Mouse (Mus musculus) heart, postnatal 10 days (tissue): ENCODE measurements around the gene Rtn2. TPM values are rescaled to one million over a fixed set of nuclear protein-coding genes. Genes with fewer than 3 reads are reported as not detected.

Experiments
- DNase-seq, 2 experiments: peaks; one replicate each; pipeline ENCODE4 v3.0.0; 2021
- intact Hi-C: fragments of 180-260 bp; cut with DNase I; formaldehyde crosslinking; loops from one replicate; pipeline ENCODE4 v1.15.1; 2025
- total RNA-seq, 2 experiments: library from RNA; stranded (reverse); gene quantifications; 2 replicates each; pipeline ENCODE4 v1.2.3; 2021

The Rtn2 gene
- total RNA-seq, 2 experiments from 2014 or later, result 67.9 to 82.8 TPM

DNA sequence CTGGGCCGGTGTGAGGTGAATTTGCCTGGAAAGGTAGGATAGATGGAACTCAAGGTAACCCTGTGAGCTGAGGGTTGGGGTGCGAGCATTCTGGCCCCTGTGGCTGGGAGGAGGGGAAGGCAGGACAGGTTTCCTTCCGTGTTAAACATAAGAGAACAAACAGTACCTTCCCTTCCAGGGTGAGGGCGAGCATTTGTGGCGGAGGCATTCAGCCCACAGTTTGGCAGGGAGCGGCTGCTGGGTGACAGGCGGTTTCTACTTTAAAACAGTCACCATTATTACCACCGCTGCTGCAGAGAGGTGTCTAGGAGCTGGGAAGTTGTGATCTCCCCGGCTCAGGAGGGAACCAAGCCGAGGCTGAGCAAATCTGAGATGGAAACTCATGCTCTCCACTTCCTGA is 54.7 kb downstream of the Rtn2 start:
- no peak for DNase-seq
- intact Hi-C loops, result no loop called here

DNA sequence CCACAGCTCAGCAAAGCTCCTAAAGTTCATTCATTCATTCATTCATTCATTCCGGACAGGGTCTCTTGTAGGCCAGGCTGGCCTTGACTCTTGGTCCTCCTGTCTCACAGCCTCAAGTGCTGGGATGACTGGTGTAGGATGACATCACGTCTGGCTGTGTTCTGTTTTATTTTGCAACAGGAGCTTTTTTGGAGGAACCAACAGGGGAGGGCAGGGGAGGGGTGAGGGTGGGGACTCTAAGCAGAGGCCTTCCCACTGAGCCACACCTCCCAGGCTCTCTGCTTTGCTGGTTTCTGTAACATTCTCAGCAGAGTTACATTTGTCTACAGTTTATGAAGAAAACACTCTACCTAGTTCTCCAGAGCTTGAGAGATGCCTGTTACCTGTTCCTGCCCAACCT is 55.6 kb downstream of the Rtn2 start:
- no peak for DNase-seq
- intact Hi-C loops, result no loop called here

DNA sequence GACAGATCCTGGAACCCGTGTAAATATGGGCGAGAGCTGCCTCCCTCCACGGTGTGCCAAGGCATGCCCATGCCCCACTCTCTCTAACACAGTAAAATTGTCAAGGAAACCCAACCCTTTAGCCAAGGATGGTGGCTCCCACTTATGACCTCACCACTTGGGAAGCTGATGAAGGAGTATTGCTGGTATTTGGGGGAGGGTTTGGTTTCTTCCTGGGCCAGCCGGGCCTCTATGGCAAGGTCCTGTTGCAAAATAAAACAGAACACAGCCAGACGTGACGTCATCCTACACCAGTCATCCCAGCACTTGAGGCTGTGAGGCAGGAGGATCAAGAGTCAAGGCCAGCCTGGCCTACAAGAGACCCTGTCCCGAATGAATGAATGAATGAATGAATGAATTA is 56.2 kb downstream of the Rtn2 start:
- intact Hi-C loops, result no loop called here
- DNase-seq, result no peak

DNA sequence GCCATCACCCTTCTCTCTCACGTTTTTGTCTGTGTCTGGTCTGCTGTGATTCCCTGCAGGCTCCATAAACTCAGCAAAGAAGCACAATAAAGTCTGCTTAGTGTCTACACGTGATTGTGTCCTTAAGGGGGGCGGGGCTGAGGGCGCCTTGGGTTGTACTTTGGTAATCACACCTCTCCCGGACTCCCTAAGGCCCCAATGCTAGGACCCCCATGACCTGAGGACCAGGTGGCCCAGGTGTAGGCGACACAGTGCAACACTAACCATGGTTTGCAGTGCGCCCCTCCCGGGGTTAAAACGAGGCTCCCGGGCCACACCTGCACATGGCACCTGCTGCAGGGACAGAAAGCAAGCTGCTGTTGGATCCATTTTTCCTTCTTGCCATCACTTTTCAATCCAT is 58.8 kb downstream of the Rtn2 start:
- DNase-seq, result no peak
- intact Hi-C loops, result loop anchor here (5.0 kb wide), 2 partner anchors 104 to 164 kb away; partner anchors contain the start of gene Eml2

DNA sequence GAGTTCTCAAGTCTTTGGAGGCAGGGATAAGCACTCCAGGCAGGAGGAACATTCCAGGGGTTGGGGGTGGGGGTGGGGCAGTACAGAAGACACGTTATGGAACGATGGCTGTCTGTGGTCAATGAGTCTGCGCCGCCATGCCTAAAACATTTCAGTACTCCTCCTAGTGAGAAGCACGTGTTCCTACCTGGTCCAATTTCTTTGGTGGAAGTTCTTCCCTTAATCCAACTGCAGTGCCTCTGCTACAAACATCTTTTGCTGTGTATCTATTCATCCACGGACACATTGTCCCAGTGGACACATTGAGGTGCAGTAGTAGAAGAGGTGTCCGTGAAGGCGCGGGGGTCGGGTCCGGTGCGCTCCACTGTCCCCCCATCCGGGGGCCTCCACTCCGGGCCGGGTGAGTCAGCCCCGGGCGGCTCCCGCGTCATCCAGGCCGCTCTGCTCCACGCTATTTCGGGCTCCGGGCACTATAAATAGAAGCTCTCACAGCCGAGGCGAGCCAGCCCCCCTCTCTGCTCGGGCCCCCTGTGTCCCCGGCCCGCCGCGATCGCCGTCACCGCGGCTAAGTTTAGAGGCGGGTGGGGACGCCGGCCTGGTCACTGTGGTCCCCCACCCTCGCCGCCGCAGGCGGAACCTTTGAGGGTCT is 59.5 kb downstream of the Rtn2 start:
- intact Hi-C loops, result loop anchor here (2.0 to 5.0 kb wide), 3 partner anchors 13 to 165 kb away; partner anchors contain the start of gene Eml2

DNA sequence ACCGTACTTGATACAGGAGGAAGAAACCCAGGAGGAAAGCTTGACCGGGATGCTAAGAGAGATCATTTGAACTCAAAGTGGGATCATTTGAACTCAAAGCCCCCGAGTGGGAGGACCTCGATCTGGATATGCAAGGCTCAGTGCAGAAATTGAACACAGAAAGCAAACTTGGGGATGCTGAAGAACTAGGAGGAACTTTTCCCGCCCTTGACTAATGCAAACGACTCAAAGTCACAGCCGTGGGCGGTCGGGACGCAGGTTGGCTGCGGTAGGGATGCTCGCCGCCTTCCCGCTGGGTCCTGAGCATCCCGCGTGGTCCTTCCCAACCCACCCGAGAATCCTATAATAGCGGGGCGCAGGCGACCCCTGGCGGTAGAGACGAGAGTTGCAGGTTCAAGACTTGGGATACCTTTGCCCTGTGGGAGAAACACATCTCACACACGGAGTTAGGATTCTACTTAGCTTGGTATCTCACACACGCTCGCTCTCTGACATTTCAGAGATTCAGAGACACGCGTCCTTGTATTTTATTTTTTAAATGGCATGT is 60.1 kb downstream of the Rtn2 start:
- DNase-seq, result peak; percentile 90 to 95
- intact Hi-C loops, result loop anchor here (1.0 to 5.0 kb wide), 4 partner anchors 14 to 165 kb away; partner anchors contain the start of gene Eml2

More for the DNA sequence above, 59.5 kb downstream of the Rtn2 start:
- DNase-seq, result peak; percentile 82 to 89

DNA sequence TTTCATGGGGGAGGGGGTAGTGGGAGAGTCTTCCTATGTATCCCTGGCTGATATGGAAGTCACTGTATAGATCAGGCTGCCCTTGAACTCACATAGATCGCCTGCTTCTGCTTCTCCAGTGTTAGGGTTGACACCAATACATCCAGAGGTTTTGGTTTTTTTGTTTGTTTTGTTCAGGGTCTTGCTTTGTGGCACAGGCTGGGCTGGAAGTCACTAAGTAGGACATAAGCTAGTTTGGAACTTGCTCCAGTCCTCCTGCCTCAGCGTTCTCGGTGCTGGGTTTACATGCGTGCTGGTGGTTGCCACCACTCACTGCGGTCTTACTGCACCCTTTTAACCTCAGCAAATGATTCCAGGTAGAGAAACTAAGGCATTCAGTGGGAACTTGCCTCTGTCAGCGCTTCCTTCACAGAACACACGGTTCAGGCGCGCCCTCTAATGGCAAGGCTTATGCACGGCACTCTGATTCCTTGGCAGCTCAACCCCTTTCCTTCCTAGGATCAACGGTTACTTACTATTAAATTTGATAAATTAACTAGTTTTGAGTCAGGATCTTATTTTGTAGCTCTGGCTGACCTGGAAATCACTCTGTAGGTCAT is 60.9 kb downstream of the Rtn2 start:
- peak; percentile 82 to 88 for DNase-seq
- intact Hi-C loops, result loop anchor here (1.0 to 5.0 kb wide), 4 partner anchors 15 to 166 kb away; partner anchors contain the start of gene Eml2

DNA sequence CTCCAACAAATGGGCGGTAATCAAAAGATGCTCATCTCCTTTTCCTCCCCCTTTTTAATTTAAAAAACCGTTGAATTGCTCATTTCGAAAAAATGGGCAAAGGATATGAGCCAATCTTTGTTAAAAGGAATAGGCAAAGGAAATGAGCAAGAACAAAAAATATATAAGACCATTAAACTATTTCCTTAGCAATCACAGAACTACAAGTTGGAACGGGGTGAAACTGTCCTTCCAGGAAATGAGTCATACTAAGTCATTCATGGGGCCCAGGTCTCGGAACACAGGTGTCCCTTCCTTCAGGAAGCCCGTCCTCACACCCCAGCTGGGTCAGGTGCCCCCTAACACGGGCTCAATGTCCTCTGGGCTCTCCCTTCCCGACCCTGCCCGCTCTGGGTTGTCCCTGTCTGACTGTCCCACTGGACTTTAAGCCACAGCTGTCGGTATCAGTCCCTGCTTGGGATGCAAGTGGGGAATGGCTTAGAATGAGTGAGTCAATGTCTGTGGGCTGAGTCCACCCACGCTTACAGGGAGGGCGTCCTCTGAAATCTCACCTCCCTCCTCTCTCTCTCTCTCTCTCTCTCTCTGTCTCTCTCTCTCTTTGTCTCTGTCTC is 61.9 kb downstream of the Rtn2 start, which contains the start of gene Ercc1:
Ercc1 (plus strand) TSS at position 542 of the 611 bp plus-strand sequence.
- intact Hi-C loops, result loop anchor here (5.0 kb wide), 2 partner anchors 107 to 167 kb away; partner anchors contain the start of gene Eml2
- no peak for DNase-seq

DNA sequence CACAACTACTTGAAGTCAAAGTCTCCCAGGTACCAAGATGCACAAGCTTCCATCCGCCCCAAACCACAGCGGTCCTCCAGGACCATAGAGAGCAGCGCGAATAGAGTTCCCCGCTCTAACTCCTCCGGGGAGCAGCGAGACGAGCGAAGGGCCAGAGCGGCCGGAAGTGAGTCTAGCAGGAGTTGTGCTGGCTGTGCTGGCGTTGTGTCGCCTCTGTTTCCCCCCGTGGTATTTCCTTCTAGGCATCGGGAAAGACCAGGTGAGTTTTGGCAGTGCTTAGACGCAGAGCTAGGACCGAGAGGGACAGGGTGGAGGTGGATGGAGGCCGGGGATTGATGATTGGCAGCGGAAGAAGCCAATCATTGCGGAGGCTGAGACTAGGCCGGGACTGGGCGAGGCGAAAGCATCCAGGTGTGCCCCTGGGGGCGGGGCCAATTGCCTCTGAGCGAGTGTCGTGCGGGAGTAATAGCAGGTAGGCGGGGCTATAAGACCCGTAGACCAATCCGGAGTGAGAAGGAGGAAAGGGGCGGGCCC is 62.6 kb downstream of the Rtn2 start:
- DNase-seq, result peak; percentile 94 to 95
- intact Hi-C loops, result loop anchor here (5.0 kb wide), 2 partner anchors 108 to 168 kb away; partner anchors contain the start of gene Eml2

Other genes starting within 250 kb of the Rtn2 start
- not detected for gene Rsph6a, start 227.9 kb upstream of the Rtn2 start, total RNA-seq
- 10 to 100 TPM; 48.4 to 50.7 TPM for gene Dmwd, start 206.4 kb upstream of the Rtn2 start, total RNA-seq
- 100 to 1,000 TPM; 288 to 299 TPM for gene Dmpk, start 198.8 kb upstream of the Rtn2 start, total RNA-seq
- gene Six5, start 188.0 kb upstream of the Rtn2 start, total RNA-seq, result 10 to 100 TPM in 1 of 2 experiments, 1 to 10 TPM in 1; 7.9 to 11.2 TPM
- under 1 TPM; 0.07 to 0.19 TPM for gene Gm4969, start 164.3 kb upstream of the Rtn2 start, total RNA-seq
- gene Fbxo46, start 162.8 kb upstream of the Rtn2 start, total RNA-seq, result 1 to 10 TPM; 5.5 to 7.6 TPM
- 1 to 10 TPM; 6.4 to 8.2 TPM for gene Qpctl, start 133.3 kb upstream of the Rtn2 start, total RNA-seq
- gene Snrpd2, start 132.9 kb upstream of the Rtn2 start, total RNA-seq, result 10 to 100 TPM; 77.1 to 81.0 TPM
- under 1 TPM; 0.50 to 0.69 TPM for gene Gipr, start 116.5 kb upstream of the Rtn2 start, total RNA-seq
- gene Eml2, start 106.2 kb upstream of the Rtn2 start, total RNA-seq, result 10 to 100 TPM; 47.8 to 56.5 TPM
- 10 to 100 TPM; 11.4 to 11.8 TPM for gene Gpr4, start 70.1 kb upstream of the Rtn2 start, total RNA-seq
- 10 to 100 TPM; 53.4 to 57.7 TPM for gene Opa3, start 54.3 kb upstream of the Rtn2 start, total RNA-seq
- 10 to 100 TPM; 84.0 to 98.6 TPM for gene Vasp, start 10.8 kb upstream of the Rtn2 start, total RNA-seq
- gene Ppm1n, start 2.6 kb upstream of the Rtn2 start, total RNA-seq, result under 1 TPM in 1 of 2 experiments, not detected in 1; 0.67 TPM
- under 1 TPM; 0.48 to 0.60 TPM for gene Fosb, start 27.4 kb downstream of the Rtn2 start, total RNA-seq
- 10 to 100 TPM; 40.1 to 43.2 TPM for gene Ercc1, start 62.2 kb downstream of the Rtn2 start, total RNA-seq
- 10 to 100 TPM in 1 of 2 experiments, 1 to 10 TPM in 1; 8.2 to 11.0 TPM for gene Cd3eap, start 76.9 kb downstream of the Rtn2 start, total RNA-seq
- 10 to 100 TPM; 23.1 to 40.1 TPM for gene Ppp1r13l, start 77.1 kb downstream of the Rtn2 start, total RNA-seq
- gene Ercc2, start 99.4 kb downstream of the Rtn2 start, total RNA-seq, result 10 to 100 TPM; 10.3 to 12.3 TPM
- under 1 TPM; 0.26 to 0.55 TPM for gene Klc3, start 121.5 kb downstream of the Rtn2 start, total RNA-seq
- gene Ckm, start 122.2 kb downstream of the Rtn2 start, total RNA-seq, result 1,000 to 10,000 TPM; 3,255 to 3,362 TPM
- 10 to 100 TPM; 26.6 to 26.8 TPM for gene Mark4, start 176.2 kb downstream of the Rtn2 start, total RNA-seq
- 1 to 10 TPM in 1 of 2 experiments, under 1 TPM in 1; 0.81 to 1.0 TPM for gene Exoc3l2, start 180.7 kb downstream of the Rtn2 start, total RNA-seq
- 1 to 10 TPM; 2.3 to 3.2 TPM for gene Bloc1s3, start 225.7 kb downstream of the Rtn2 start, total RNA-seq
- 10 to 100 TPM; 43.1 to 53.1 TPM for gene Trappc6a, start 225.8 kb downstream of the Rtn2 start, total RNA-seq
- gene Nkpd1, start 235.2 kb downstream of the Rtn2 start, total RNA-seq, result not detected